Comparison of ENCODE assay signal across 20 mouse cellular contexts in the genomic region with DNA sequence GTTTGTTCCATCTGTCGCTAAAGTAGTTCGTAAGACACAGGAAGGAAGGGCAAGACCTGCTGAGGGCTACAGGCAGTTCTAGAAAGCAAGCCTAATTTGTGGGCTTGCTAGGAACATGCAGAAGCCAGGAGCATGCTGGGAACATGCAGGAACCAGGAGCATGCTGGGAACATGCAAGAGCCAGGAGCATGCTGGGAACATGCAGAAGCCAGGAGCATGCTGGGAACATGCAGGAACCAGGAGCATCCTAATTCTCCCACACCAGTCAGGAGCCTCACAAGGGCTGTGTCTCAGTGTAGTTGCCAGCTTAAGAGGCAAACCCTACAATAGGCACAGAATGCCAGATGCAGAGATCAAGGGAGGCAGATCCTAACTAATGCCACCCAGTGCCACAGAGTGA. TPM values are rescaled to one million over a fixed set of nuclear protein-coding genes. Genes with fewer than 3 reads are reported as not detected.
DNase-seq lines count a peak whose midpoint lies in the region; ATAC-seq and TF ChIP-seq lines count a peak whose summit lies in the region.
"Had no signal": no experiment of that assay in that cellular context is flagged by ENCODE, and none has a peak within 500 bp of the region (broad histone marks: within the 10 kb centered on the region; RNA-seq: fewer than 3 reads in every experiment).

No protein-coding gene starts in this region.

- TF ChIP-seq CTCF in forebrain, postnatal 0 days (IDR thresholded peaks at IDR 0.05; ENCODE audit: low read depth), result no peak
- TF ChIP-seq CTCF in midbrain, postnatal 0 days (IDR thresholded peaks at IDR 0.05), result no peak

- H3K4me1 ChIP-seq in forebrain, postnatal 0 days (ENCODE audit: insufficient read depth), result no peaks in the 10 kb centered on the region
- H3K4me1 ChIP-seq in forebrain, embryonic 14.5 days (ENCODE audit: control insufficient read depth, insufficient read depth, low read length), result no peaks in the 10 kb centered on the region
- peaks cover 4% of the 10 kb centered on the region; the same call in 1 of the 2 replicates for H3K4me1 ChIP-seq in midbrain, embryonic 16.5 days (ENCODE audit: control insufficient read depth, insufficient read depth, low read length)
- no peaks in the 10 kb centered on the region for H3K4me1 ChIP-seq in midbrain, postnatal 0 days (ENCODE audit: insufficient read depth, low read length)
- H3K4me1 ChIP-seq: neural tube, embryonic 12.5 days had no signal

- H3K4me2 ChIP-seq in forebrain, postnatal 0 days (ENCODE audit: low read depth), result no peak overlapping the region
- no peak overlapping the region for H3K4me2 ChIP-seq in forebrain, embryonic 14.5 days (ENCODE audit: low read length)
- no peak overlapping the region for H3K4me2 ChIP-seq in midbrain, embryonic 16.5 days (ENCODE audit: low read length)
- H3K4me2 ChIP-seq in midbrain, postnatal 0 days (ENCODE audit: low read depth, low read length, poor library complexity, severe bottlenecking), result no peak overlapping the region
- H3K4me2 ChIP-seq: embryonic facial prominence, embryonic 12.5 days; forebrain, embryonic 12.5 days; kidney, embryonic 15.5 days; limb, embryonic 13.5 days; liver, embryonic 12.5 days; neural tube, embryonic 12.5 days had no signal

- no peak overlapping the region for H3K27ac ChIP-seq in forebrain, postnatal 0 days (ENCODE audit: low read depth, low read length)
- no peak overlapping the region for H3K27ac ChIP-seq in forebrain, embryonic 14.5 days (ENCODE audit: low read depth, low read length)
- no peak overlapping the region for H3K27ac ChIP-seq in midbrain, embryonic 16.5 days (ENCODE audit: low read length)
- H3K27ac ChIP-seq in midbrain, postnatal 0 days (ENCODE audit: low read depth, low read length), result no peak overlapping the region
- H3K27ac ChIP-seq: embryonic facial prominence, embryonic 12.5 days; forebrain, embryonic 12.5 days; hindbrain, embryonic 10.5 days; kidney, embryonic 15.5 days; limb, embryonic 13.5 days; liver, embryonic 12.5 days; neural tube, embryonic 12.5 days had no signal

- no peaks in the 10 kb centered on the region for H3K27me3 ChIP-seq in forebrain, postnatal 0 days (ENCODE audit: insufficient read depth, low read length)
- no peaks in the 10 kb centered on the region for H3K27me3 ChIP-seq in forebrain, embryonic 14.5 days (replicated peaks; ENCODE audit: control insufficient read depth, insufficient read depth, low read length)
- H3K27me3 ChIP-seq in midbrain, embryonic 16.5 days (ENCODE audit: control insufficient read depth, insufficient read depth, low read depth, low read length), result no peaks in the 10 kb centered on the region
- H3K27me3 ChIP-seq in midbrain, postnatal 0 days (ENCODE audit: insufficient read depth, low read length), result no peaks in the 10 kb centered on the region
- H3K27me3 ChIP-seq: embryonic facial prominence, embryonic 12.5 days; forebrain, embryonic 12.5 days; kidney, embryonic 15.5 days; limb, embryonic 13.5 days; liver, embryonic 12.5 days; neural tube, embryonic 12.5 days had no signal

- H3K4me3 ChIP-seq in forebrain, postnatal 0 days (ENCODE audit: low read depth, low read length), result no peak overlapping the region
- H3K4me3 ChIP-seq in forebrain, embryonic 14.5 days (ENCODE audit: low read depth, low read length), result no peak overlapping the region
- no peak overlapping the region for H3K4me3 ChIP-seq in midbrain, embryonic 16.5 days (ENCODE audit: low read depth, low read length)
- H3K4me3 ChIP-seq in midbrain, postnatal 0 days (ENCODE audit: low read depth, low read length), result no peak overlapping the region
- H3K4me3 ChIP-seq: embryonic facial prominence, embryonic 12.5 days; forebrain, embryonic 12.5 days; hindbrain, embryonic 10.5 days; kidney, embryonic 15.5 days; limb, embryonic 13.5 days; liver, embryonic 12.5 days; neural tube, embryonic 12.5 days had no signal

- WGBS in forebrain, postnatal 0 days, result 76% methylated on average over 2 of the region's 2 CpGs
- 93% methylated on average over 2 of the region's 2 CpGs for WGBS in forebrain, embryonic 14.5 days
- 79% methylated on average over 2 of the region's 2 CpGs for WGBS in midbrain, embryonic 16.5 days
- WGBS in midbrain, postnatal 0 days, result 64% methylated on average over 2 of the region's 2 CpGs

- no peaks in the 10 kb centered on the region for H3K9me3 ChIP-seq in forebrain, postnatal 0 days (ENCODE audit: low read length)
- H3K9me3 ChIP-seq in forebrain, embryonic 14.5 days (replicated peaks; ENCODE audit: control insufficient read depth, low read length), result no peaks in the 10 kb centered on the region
- no peaks in the 10 kb centered on the region for H3K9me3 ChIP-seq in midbrain, embryonic 16.5 days (replicated peaks; ENCODE audit: control insufficient read depth, low read length, poor library complexity, severe bottlenecking)
- H3K9me3 ChIP-seq in midbrain, postnatal 0 days (ENCODE audit: low read length), result no peaks in the 10 kb centered on the region
- H3K9me3 ChIP-seq: embryonic facial prominence, embryonic 12.5 days; forebrain, embryonic 12.5 days; hindbrain, embryonic 10.5 days; kidney, embryonic 15.5 days; limb, embryonic 13.5 days; liver, embryonic 12.5 days; neural tube, embryonic 12.5 days had no signal

- no peaks in the 10 kb centered on the region for H3K36me3 ChIP-seq in forebrain, postnatal 0 days (ENCODE audit: insufficient read depth)
- H3K36me3 ChIP-seq in forebrain, embryonic 14.5 days (ENCODE audit: control insufficient read depth, insufficient read depth, low read length), result no peaks in the 10 kb centered on the region
- no peaks in the 10 kb centered on the region for H3K36me3 ChIP-seq in midbrain, embryonic 16.5 days (ENCODE audit: control insufficient read depth, insufficient read depth, low read length)
- no peaks in the 10 kb centered on the region for H3K36me3 ChIP-seq in midbrain, postnatal 0 days (ENCODE audit: insufficient read depth, low read length)
- H3K36me3 ChIP-seq: embryonic facial prominence, embryonic 12.5 days; kidney, embryonic 15.5 days; limb, embryonic 13.5 days; neural tube, embryonic 12.5 days had no signal

- H3K9ac ChIP-seq in forebrain, postnatal 0 days, result no peak overlapping the region
- no peak overlapping the region for H3K9ac ChIP-seq in forebrain, embryonic 14.5 days (ENCODE audit: low read length)
- H3K9ac ChIP-seq in midbrain, embryonic 16.5 days (ENCODE audit: low read depth, low read length), result no peak overlapping the region
- no peak overlapping the region for H3K9ac ChIP-seq in midbrain, postnatal 0 days (replicated peaks; ENCODE audit: low read length, poor library complexity, severe bottlenecking)
- H3K9ac ChIP-seq: embryonic facial prominence, embryonic 12.5 days; forebrain, embryonic 12.5 days; kidney, embryonic 15.5 days; limb, embryonic 13.5 days; liver, embryonic 12.5 days; neural tube, embryonic 12.5 days had no signal

- no peak for DNase-seq in forebrain, postnatal 0 days
- no peak for DNase-seq in forebrain, embryonic 14.5 days (ENCODE audit: low spot score)
- no peak for DNase-seq in midbrain, postnatal 0 days (ENCODE audit: low spot score)
- DNase-seq in cerebellum, postnatal 10 days, result peak; percentile 69 to 84
- no peak for DNase-seq in lung, postnatal 10 days
- no peak for DNase-seq in heart, postnatal 4 days
- DNase-seq: adrenal gland, adult 8-10 months; B cell, adult 2 months; kidney, adult 11 months; layer of hippocampus, adult 9-11 months; lung, adult 18-20 months; thymus, postnatal 25 days had no signal

- ATAC-seq in forebrain, postnatal 0 days, result 0 out of 2 replicates have a peak, but pooled peaks have one; percentile 10
- ATAC-seq in forebrain, embryonic 14.5 days, result no peak
- peak; percentile 55; the same call in 1 of the 2 replicates for ATAC-seq in midbrain, embryonic 16.5 days
- no peak for ATAC-seq in midbrain, postnatal 0 days (ENCODE audit: low FRiP score)
- ATAC-seq: liver, embryonic 12.5 days had no signal

RNA-seq across cellular contexts. Expression of gene Stk24, which starts 53.4 kb away (rescaled TPM):
- total RNA-seq in forebrain, postnatal 0 days (2014; rRNA removed), result 27.5 and 34.0 TPM in 2 replicates
- 13.2 and 15.3 TPM in 2 replicates for polyA plus RNA-seq in forebrain, postnatal 0 days (2015; fragmentation: Nextera tagmentation; extraction: Ambion mirVana)
- polyA plus RNA-seq in forebrain, embryonic 14.5 days (2014; fragmentation: Nextera tagmentation; extraction: Ambion mirVana), result 20.6 and 20.8 TPM in 2 replicates
- 14.5 and 16.1 TPM in 2 replicates for polyA plus RNA-seq in midbrain, embryonic 16.5 days (2015; fragmentation: Nextera tagmentation; extraction: Ambion mirVana)
- total RNA-seq in midbrain, postnatal 0 days (2014; rRNA removed), result 19.5 and 22.3 TPM in 2 replicates
- polyA plus RNA-seq in midbrain, postnatal 0 days (2015; fragmentation: Nextera tagmentation; extraction: Ambion mirVana), result 9.8 and 12.8 TPM in 2 replicates
- total RNA-seq in heart, postnatal 4 days (2021), result 10 to 100 TPM; 84.8 to 93.5 TPM

Comparison
In these comparisons a context has a peak if more than half of its experiments do, and no peak if none do; other contexts are left out.
1. ATAC-seq: peak in forebrain, postnatal 0 days (single experiment) and midbrain, embryonic 16.5 days (single experiment); none in forebrain, embryonic 14.5 days (single experiment) and midbrain, postnatal 0 days (single experiment).
2. DNase-seq: peak in cerebellum, postnatal 10 days (2 of 2); none in forebrain, postnatal 0 days (single experiment), forebrain, embryonic 14.5 days (single experiment), midbrain, postnatal 0 days (single experiment), lung, postnatal 10 days (single experiment) and heart, postnatal 4 days (single experiment).